Mouse (Mus musculus) embryonic facial prominence, embryonic 14.5 days (tissue): ENCODE data around the gene Tfdp2. TPM values are rescaled to one million over a fixed set of nuclear protein-coding genes. Genes with fewer than 3 reads are reported as not detected.

Source experiments
- ATAC-seq: fragments of 200-750 bp; cut with Nextera tagmentation; 2 replicates; pipeline ENCODE4 v1.8.0; 2017; ENCODE audit warnings: low read depth, moderate number of reproducible peaks, moderate TSS enrichment
- DNase-seq: peaks from one replicate; pipeline ENCODE4 v3.0.0-alpha.2; 2015; ENCODE audit warnings: low spot score
- H3K27ac ChIP-seq: fragments of 300-500 bp; sonication (generic); replicated peaks from 2 replicates; pipeline ENCODE4 v1.5.1; 2014; ENCODE audit warnings: low read depth, mild to moderate bottlenecking, low read length, moderate library complexity
- H3K27me3 ChIP-seq: fragments of 300-500 bp; sonication (generic); replicated peaks from 2 replicates; pipeline ENCODE4 v1.6.1; 2014; ENCODE audit warnings: low read length; ENCODE audit not compliant: control insufficient read depth, insufficient read depth
- H3K36me3 ChIP-seq: fragments of 300-500 bp; sonication (generic); 2 replicates; pipeline ENCODE4 v1.6.1; 2014; ENCODE audit warnings: low read length, mixed read lengths; ENCODE audit not compliant: control insufficient read depth, insufficient read depth
- H3K4me1 ChIP-seq: fragments of 300-500 bp; sonication (generic); 2 replicates; pipeline ENCODE4 v1.6.1; 2014; ENCODE audit warnings: antibody characterized with exemption, low read length; ENCODE audit not compliant: control insufficient read depth, insufficient read depth
- H3K4me2 ChIP-seq: fragments of 300-500 bp; sonication (generic); 2 replicates; pipeline ENCODE4 v1.6.1; 2014; ENCODE audit warnings: low read depth, mild to moderate bottlenecking, low read length, moderate library complexity, mixed read lengths
- H3K4me3 ChIP-seq: fragments of 300-500 bp; sonication (generic); 2 replicates; pipeline ENCODE4 v1.5.1; 2014; ENCODE audit warnings: low read depth, mild to moderate bottlenecking, low read length
- H3K9ac ChIP-seq: fragments of 300-500 bp; sonication (generic); 2 replicates; pipeline ENCODE4 v1.6.1; 2014; ENCODE audit warnings: low read depth, mild to moderate bottlenecking, low read length, moderate library complexity, mixed read lengths
- H3K9me3 ChIP-seq: fragments of 300-500 bp; sonication (generic); 2 replicates; pipeline ENCODE4 v1.6.1; 2016; ENCODE audit warnings: low read length; ENCODE audit not compliant: control insufficient read depth
- WGBS: fragments of 180-500 bp; shearing (Covaris S2); extraction: QIAGEN DNeasy Blood & Tissue Kit; methylation state at CpG from one replicate; pipeline ENCODE4 v1.1.7; 2014; 5-methylcytosine and 5-hydroxymethylcytosine counted together
- polyA plus RNA-seq: library from polyadenylated mRNA; unstranded; fragments of >200 nt; fragmentation: Nextera tagmentation; extraction: Ambion mirVana; gene quantifications from 2 replicates; pipeline ENCODE4 v1.2.1, GENCODE M21; 2014

Gene Tfdp2
- polyA plus RNA-seq, 1 experiment from 2014 or later: 30.8 TPM

- H3K4me3 ChIP-seq: no peak overlapping the region
- H3K36me3 ChIP-seq: no peaks in the 10 kb centered on the region
- no peaks in the 10 kb centered on the region for H3K4me1 ChIP-seq
- H3K4me2 ChIP-seq: no peak overlapping the region
- no peak overlapping the region for H3K27ac ChIP-seq
- ATAC-seq: no peak
- 83% methylated on average over 2 of the region's 2 CpGs for WGBS
- H3K9me3 ChIP-seq: 0 out of 2 replicates have a peak, but pooled peaks cover 4% of the 10 kb centered on the region
- H3K9ac ChIP-seq: no peak overlapping the region
- H3K27me3 ChIP-seq: no peaks in the 10 kb centered on the region
- no peak for DNase-seq
Measured at GRCm38 (mm10) chr9:96214171-96214570, 18.1 kb downstream of the Tfdp2 start.

GRCm38 (mm10) chr9:96217299-96217698 lies 21.2 kb downstream of the Tfdp2 start:
- Histone ChIP-seq H3K9me3 (0 out of 2 replicates have a peak, but pooled peaks cover 4% of the 10 kb centered on the region), H3K27ac (no peak overlapping the region), H3K4me2 (no peak overlapping the region), H3K36me3 (no peaks in the 10 kb centered on the region), H3K9ac (no peak overlapping the region), H3K4me3 (no peak overlapping the region), H3K4me1 (no peaks in the 10 kb centered on the region), H3K27me3 (no peaks in the 10 kb centered on the region)
- DNase-seq: no peak
- no peak for ATAC-seq
- 86% methylated on average over 1 of the region's 1 CpGs for WGBS

GRCm38 (mm10) chr9:96217799-96218198 lies 21.7 kb downstream of the Tfdp2 start:
- no peaks in the 10 kb centered on the region for H3K36me3 ChIP-seq
- no peak overlapping the region for H3K4me2 ChIP-seq
- 0 out of 2 replicates have a peak, but pooled peaks cover 4% of the 10 kb centered on the region for H3K9me3 ChIP-seq
- H3K4me1 ChIP-seq: no peaks in the 10 kb centered on the region
- no peak for ATAC-seq
- no peak overlapping the region for H3K4me3 ChIP-seq
- no peak overlapping the region for H3K9ac ChIP-seq
- no peak overlapping the region for H3K27ac ChIP-seq
- no peak for DNase-seq
- no peaks in the 10 kb centered on the region for H3K27me3 ChIP-seq

- DNase-seq: peak; percentile 32
- Histone ChIP-seq H3K4me3 (no peak overlapping the region), H3K4me1 (no peaks in the 10 kb centered on the region), H3K4me2 (no peak overlapping the region), H3K36me3 (no peaks in the 10 kb centered on the region), H3K27ac (no peak overlapping the region), H3K9ac (no peak overlapping the region), H3K9me3 (0 out of 2 replicates have a peak, but pooled peaks cover 4% of the 10 kb centered on the region), H3K27me3 (no peaks in the 10 kb centered on the region)
- no peak for ATAC-seq
- 53% methylated on average over 2 of the region's 2 CpGs for WGBS
Measured at GRCm38 (mm10) chr9:96219114-96219669, 23.1 kb downstream of the Tfdp2 start.

GRCm38 (mm10) chr9:96220419-96220818 lies 24.3 kb downstream of the Tfdp2 start:
- DNase-seq (no peak), ATAC-seq (no peak)
- no peak overlapping the region for H3K4me3 ChIP-seq
- no peaks in the 10 kb centered on the region for H3K4me1 ChIP-seq
- H3K27me3 ChIP-seq: no peaks in the 10 kb centered on the region
- H3K36me3 ChIP-seq: no peaks in the 10 kb centered on the region
- H3K27ac ChIP-seq: no peak overlapping the region
- H3K4me2 ChIP-seq: no peak overlapping the region
- H3K9ac ChIP-seq: no peak overlapping the region
- H3K9me3 ChIP-seq: no peaks in the 10 kb centered on the region

GRCm38 (mm10) chr9:96223302-96223701 lies 27.2 kb downstream of the Tfdp2 start:
- Histone ChIP-seq H3K4me1 (no peaks in the 10 kb centered on the region), H3K4me2 (no peak overlapping the region), H3K4me3 (no peak overlapping the region), H3K36me3 (no peaks in the 10 kb centered on the region), H3K9ac (no peak overlapping the region), H3K27me3 (no peaks in the 10 kb centered on the region), H3K9me3 (no peaks in the 10 kb centered on the region), H3K27ac (no peak overlapping the region)
- ATAC-seq: 0 out of 2 replicates have a peak, but pooled peaks have one; percentile 22
- WGBS: 72% methylated on average over 2 of the region's 2 CpGs
- peak; percentile 65 for DNase-seq

- no peaks in the 10 kb centered on the region for H3K4me1 ChIP-seq
- no peak overlapping the region for H3K4me2 ChIP-seq
- H3K9me3 ChIP-seq: no peaks in the 10 kb centered on the region
- no peak overlapping the region for H3K4me3 ChIP-seq
- ATAC-seq (no peak), DNase-seq (no peak)
- H3K27me3 ChIP-seq: no peaks in the 10 kb centered on the region
- H3K9ac ChIP-seq: no peak overlapping the region
- no peaks in the 10 kb centered on the region for H3K36me3 ChIP-seq
- no peak overlapping the region for H3K27ac ChIP-seq
Measured at GRCm38 (mm10) chr9:96228285-96228684, 32.2 kb downstream of the Tfdp2 start.

GRCm38 (mm10) chr9:96230271-96230670 lies 34.2 kb downstream of the Tfdp2 start:
- 44% methylated on average over 2 of the region's 2 CpGs for WGBS
- Histone ChIP-seq H3K36me3 (no peaks in the 10 kb centered on the region), H3K9ac (no peak overlapping the region), H3K4me2 (no peak overlapping the region), H3K9me3 (no peaks in the 10 kb centered on the region), H3K27me3 (no peaks in the 10 kb centered on the region), H3K4me3 (no peak overlapping the region), H3K4me1 (no peaks in the 10 kb centered on the region), H3K27ac (no peak overlapping the region)
- peak; percentile 22 for DNase-seq
- no peak for ATAC-seq

GRCm38 (mm10) chr9:96235477-96235876 lies 39.4 kb downstream of the Tfdp2 start:
- Histone ChIP-seq H3K27me3 (no peaks in the 10 kb centered on the region), H3K4me1 (no peaks in the 10 kb centered on the region), H3K9ac (no peak overlapping the region), H3K9me3 (no peaks in the 10 kb centered on the region), H3K4me2 (no peak overlapping the region), H3K36me3 (no peaks in the 10 kb centered on the region), H3K27ac (no peak overlapping the region), H3K4me3 (no peak overlapping the region)
- WGBS: 86% methylated on average over 2 of the region's 2 CpGs
- ATAC-seq (no peak), DNase-seq (no peak)
